Mouse (Mus musculus) left cerebral cortex, postnatal 36 days (tissue): ENCODE data around the gene Opcml. TPM values are rescaled to one million over a fixed set of nuclear protein-coding genes. Genes with fewer than 3 reads are reported as not detected.

Experiments used
- DNase-seq, 2 experiments: peaks; one replicate each; pipeline ENCODE4 v3.0.0; 2021 to 2022; ENCODE audit warnings: low spot score in 2 of 2, mixed read lengths in 1 of 2
- intact Hi-C: fragments of 180-260 bp; cut with DNase I; formaldehyde crosslinking; loops from one replicate; pipeline ENCODE4 v1.15.1; 2025
- total RNA-seq, 2 experiments: library from RNA; stranded (reverse); gene quantifications; 2 replicates each; pipeline ENCODE4 v1.2.3; 2021

Opcml gene
- total RNA-seq, 2 experiments from 2014 or later = 250 to 263 TPM

GRCm38 (mm10) chr9:28618186-28618892, 827.8 kb downstream of the Opcml start:
- intact Hi-C loops = no loop called here
- DNase-seq = no peak

GRCm38 (mm10) chr9:28621939-28622338, 831.4 kb downstream of the Opcml start:
- no peak for DNase-seq

GRCm38 (mm10) chr9:28624870-28625269, 834.3 kb downstream of the Opcml start:
- intact Hi-C loops = no loop called here
- DNase-seq = no peak

More at GRCm38 (mm10) chr9:28621939-28622338, 831.4 kb downstream of the Opcml start:
- intact Hi-C loops = no loop called here

DNA sequence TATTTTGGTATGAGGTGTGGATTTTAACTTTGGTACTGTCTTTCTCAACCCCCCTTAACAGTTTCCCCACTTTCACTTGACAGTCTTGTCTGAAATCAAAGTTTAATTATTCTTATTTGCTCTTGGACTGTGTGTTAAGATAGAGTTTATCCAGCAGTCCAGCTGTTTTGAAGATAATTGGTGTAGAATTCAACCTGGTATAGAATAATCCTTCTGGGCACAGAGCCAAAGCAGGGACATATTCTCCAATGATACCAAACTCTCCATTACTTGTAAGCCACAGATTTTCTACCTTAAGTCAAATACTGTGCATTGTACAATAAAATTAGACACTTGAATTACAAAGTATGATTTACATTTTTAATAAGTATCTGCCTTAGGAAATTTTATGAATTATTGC, 852.2 kb downstream of the Opcml start:
- no peak for DNase-seq
- intact Hi-C loops = no loop called here

DNA sequence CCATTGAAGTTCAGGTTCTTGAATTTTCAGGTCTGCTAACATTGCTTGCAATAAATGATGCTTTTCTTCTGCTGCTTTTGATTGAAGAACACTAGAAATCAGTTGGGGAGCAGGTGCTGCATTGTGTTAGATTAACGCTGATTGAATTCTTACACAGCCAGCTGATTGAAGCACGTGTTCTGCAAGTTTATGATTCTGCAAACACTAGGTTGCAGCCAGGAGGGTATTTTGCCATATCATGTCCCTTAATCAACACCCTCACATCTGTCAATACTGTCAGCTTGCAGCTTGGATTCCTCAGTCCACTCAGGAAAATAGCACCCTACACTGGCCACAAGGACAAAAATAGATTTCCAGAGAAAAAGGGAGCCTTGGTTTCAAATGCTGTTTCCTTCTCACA, 853.5 kb downstream of the Opcml start:
- intact Hi-C loops = no loop called here
- DNase-seq = no peak

DNA sequence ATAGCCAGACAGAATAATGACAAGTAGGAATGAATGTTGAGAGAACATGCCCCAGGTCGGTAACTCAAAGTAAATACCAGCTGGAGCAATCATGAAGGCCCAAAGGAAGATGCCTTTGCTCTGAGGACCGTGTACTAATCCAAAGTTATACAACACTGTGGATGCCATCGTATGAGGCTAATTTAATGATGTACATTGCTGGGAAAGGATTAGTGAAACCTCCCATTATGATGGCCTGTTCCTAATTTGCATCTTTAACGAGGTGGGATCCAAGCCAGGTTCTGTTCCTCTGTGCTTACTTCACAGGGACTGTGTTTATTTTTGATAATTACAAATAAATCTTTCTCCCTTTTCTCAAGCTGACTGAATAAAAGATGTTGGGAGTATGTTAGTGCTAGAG, 859.5 kb downstream of the Opcml start:
- intact Hi-C loops = no loop called here
- no peak for DNase-seq

DNA sequence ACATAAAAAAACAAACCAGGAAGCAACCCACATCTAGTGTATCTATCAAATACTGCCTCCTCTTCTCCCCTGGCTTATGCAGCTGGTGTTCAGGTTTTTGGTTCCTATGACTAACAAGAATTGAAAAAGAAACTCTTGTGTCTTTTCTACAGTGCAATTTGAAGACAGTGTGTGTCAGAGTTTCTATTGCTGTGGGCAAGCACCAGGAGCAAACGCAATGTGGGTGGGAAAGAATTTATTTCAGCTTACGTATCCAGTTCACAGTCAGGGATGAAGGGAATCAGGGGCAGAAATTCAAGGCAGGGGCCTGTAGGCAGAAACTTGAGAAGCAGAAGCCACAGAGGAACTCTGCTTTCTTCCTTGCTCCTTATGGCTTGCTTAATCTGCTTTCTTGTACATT, 869.4 kb downstream of the Opcml start:
- intact Hi-C loops = no loop called here
- DNase-seq = no peak

DNA sequence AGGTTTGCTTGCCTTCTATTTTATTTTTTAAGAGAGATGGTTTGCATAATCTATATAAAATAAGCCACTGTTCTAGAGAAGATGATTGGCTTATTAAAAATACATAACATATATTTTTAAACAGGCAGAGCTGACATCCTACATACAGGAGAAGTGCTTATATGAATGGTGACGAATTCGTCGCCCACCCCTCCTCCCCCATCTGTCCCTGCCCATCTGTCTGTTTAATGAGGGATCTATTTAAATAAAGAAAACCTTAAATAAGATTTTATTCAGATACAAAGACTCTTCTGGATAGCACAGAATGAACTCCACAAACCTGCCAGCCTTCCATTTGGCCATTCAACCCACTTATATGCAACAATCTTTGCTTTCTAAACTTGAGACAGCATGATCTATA, 872.3 kb downstream of the Opcml start:
- DNase-seq = peak; percentile 68 to 69
- intact Hi-C loops = loop anchor here (1.0 kb wide), 1 partner anchor 75 kb away; no protein-coding TSS in a partner anchor

DNA sequence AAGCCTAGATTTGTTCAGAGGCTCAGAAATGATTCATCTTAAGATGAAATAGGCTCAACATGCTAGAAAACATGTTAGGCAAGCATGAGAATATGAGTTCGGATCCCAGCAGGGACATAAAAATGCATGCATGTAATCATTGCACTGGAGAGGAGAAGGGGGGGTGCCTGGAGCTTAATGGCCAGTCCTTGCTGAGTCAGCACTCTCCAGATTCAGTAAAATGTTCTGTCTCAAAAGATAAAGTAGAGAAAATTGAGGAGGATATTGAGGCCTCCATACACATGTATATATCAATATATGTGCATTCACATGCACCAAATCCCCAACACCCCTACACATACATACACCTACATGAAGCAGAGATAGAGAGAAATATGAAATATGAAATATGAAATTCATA, 889.7 kb downstream of the Opcml start:
- no peak for DNase-seq
- intact Hi-C loops = no loop called here

DNA sequence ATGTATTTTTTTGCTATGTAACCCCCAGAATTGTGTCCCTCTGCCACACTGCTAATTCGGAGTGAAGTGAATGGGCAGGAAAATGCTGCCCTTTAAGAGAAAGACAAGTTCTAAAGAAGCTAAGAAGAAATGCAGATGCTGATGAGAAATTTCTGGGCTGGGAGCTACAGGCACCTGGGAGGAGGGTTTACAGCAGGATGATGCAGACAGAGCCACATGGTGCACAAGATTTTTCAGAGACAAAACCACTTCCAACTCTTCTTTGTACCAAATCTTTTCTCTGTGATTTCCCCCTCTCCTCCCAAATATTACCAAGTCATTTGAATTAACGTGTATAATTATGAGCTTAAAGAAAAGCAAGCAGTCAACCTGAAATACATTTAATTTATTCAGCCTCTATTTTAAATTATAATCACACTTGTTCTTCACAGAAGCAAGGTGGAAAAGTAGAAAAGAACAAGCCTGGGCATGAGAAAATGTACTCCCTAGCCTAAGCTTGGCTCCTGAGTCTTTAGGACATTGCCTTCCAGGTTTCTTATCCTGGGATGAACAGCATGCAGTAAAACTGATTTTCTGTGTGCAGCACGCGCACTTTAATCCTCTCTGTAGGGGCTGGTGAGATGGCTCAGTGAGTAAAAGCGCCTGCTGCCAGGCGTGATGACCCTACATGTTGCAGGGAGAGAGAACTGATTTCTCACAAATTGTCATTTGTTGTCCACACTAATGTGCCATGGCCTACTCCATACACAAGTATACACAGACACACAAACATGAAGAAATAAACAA, 890.9 kb downstream of the Opcml start:
- intact Hi-C loops = no loop called here
- DNase-seq = no peak

DNA sequence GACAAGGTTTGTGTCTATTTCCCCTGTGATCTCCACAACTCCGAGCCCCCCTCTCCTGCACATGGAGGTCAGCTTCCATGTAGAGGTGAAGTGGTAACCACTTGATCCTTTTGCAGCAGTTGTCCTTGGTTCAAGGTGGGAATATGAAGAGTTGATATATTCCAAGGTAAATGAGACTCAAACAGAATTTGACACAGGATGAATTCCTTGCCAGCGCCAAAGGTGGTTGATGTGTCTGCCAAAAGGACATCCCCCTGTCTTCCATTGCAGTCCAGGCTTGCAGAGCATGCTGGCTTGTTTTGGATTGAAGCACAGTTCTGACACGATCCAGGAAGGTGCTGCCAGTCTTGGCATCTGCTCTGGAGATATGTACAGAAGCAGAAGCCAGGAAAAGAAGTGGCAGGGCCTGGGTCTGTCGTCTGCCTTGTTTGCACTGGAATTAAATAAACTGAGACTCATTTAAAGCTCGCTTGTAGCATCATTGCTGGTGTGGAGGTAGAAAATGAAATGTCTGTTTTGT, 893.4 kb downstream of the Opcml start:
- no peak for DNase-seq
- intact Hi-C loops = no loop called here

DNA sequence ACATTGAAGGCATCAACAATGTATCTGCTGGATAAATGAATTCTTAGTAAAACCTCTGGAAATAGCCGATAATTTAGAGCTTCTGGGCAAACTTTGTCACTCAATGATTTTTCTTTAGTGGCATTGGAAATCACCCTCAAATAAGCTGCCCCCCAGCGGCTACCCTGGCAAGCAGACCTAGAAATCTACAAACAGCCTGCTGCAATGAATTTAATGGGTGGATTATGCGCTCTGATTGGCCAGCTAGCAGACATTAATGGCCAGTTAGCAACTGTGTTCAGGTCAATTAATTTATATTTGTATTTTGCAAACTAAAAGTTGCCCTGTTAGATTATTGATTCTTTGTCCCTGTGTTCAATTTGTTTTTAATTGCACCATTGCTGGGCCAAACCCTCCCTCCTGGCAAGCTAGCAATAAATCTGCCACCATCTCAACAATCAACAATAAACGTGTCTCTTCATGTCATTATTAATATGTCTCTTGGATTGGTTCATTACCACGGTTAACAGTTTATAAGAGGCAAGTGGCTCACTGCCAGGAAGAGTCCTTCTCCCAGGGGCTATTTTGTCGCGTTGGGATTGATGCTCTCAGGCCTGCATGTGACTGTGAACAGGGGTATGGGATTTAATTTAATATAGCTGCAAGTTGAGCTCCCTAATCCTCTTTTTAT, 896.5 kb downstream of the Opcml start:
- no peak for DNase-seq
- intact Hi-C loops = no loop called here

DNA sequence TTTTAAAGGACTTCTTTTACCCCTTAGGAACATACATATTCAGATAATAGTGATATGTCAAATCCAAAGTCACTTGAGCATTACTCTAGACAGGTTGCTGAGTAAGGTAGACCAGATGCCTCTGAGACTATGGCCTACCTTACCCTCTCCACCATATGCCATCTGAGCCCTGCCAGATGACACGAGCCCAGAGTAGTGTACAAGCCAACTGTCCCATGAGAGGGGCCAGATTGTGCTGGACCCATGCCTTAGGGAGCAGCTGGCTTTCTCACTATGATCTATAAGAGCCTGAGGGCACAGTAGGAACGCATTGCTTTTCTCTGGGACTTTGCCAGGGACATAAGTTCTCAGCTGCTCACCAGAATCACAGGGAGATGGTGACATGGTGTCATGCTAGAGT, 899.6 kb downstream of the Opcml start:
- no peak for DNase-seq
- intact Hi-C loops = no loop called here

DNA sequence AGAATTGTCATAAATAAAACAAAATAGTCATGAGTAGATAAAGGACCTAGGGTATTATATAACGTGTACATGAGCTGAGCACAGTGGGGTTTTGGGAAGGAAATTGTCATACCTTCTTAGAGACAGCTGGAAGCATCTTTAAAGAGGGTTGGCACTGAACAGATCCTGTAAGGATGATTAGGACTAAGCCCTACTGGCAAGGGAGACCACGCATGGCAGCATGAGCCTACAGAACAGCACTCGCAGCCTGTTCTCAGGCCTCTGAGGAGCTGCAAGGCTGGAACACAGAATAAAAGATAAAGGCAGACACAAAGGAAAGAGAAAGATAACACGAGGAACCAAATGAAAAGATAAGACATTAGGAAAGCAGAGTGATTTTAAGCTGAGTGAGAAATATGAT, 915.2 kb downstream of the Opcml start:
- no peak for DNase-seq
- intact Hi-C loops = no loop called here

DNA sequence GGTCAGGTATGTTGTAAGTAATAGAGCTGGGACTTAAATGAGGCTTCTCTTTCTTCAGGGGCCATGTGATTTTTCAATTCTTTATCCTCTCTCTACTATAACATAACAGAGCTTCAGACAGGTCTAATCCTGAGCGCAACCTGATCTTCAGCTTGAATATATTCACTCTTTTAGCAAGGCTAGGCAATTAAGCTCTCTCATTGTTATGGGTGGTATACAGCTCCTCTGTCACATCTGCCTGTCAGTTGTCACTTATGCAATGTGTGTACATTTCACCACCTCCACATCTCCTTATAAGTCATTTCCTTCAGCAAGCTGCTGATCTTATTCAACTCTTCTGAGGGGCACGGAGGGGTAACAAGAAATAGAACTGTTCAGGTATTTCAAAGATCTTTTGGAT, 924.0 kb downstream of the Opcml start:
- intact Hi-C loops = no loop called here
- DNase-seq = no peak

DNA sequence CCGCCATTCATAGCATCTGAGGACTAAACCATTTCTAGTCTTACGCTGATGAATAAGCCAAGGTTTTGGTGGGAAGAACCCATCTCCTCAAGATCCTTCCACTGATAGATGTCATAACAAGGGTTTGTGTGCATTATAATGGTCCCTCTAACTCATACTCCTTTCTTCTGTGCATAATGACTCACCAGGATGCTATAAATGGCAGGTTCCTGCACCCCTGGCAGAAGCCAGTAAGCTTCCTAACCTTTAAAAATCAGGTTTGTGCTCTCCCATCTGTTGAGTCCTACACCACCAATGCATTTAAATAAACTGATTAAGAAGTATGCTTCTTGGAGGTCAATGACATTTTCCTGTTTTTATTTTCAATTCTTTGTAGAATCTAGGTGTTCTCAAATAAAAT, 929.6 kb downstream of the Opcml start:
- DNase-seq = no peak
- intact Hi-C loops = no loop called here

GRCm38 (mm10) chr9:28731811-28732602, 941.4 kb downstream of the Opcml start:
- no peak for DNase-seq
- intact Hi-C loops = no loop called here

DNA sequence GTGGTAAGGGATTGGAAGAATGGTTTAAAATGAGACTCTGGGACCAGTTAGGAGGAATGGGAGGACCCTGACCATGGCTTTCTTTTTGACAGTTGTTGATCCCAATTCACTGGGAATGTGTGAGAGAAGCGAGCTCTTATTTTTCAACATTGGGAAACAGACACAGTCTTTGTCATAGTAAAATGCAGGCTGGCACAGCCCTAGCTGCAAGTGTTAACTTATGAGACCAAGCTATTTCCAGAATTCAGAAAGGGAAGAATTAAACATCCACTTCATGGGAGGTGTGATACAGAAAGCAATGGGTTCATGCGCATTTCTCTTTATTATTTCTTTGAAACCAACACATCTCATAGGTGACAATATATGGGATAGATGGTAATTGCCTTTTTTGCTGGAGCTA, 947.4 kb downstream of the Opcml start:
- intact Hi-C loops = loop anchor here (1.0 kb wide), 1 partner anchor 75 kb away; no protein-coding TSS in a partner anchor
- DNase-seq = no peak

- DNase-seq = peak; percentile 59 to 65
- intact Hi-C loops = loop anchor here (1.0 kb wide), 1 partner anchor 75 kb away; no protein-coding TSS in a partner anchor
These were observed 947.9 kb downstream of the Opcml start for GRCm38 (mm10) chr9:28738451-28738860.
